Mouse (Mus musculus) cerebellum, adult 2 months (tissue): ENCODE results near the gene 9930022D16Rik.

Experiments used
- CTCF ChIP-seq: fragments of 200-500 bp; IDR thresholded peaks from 2 replicates; pipeline ENCODE4 v1.5.1; 2011; ENCODE audit warnings: low read depth, mild to moderate bottlenecking, control low read depth, low read length, moderate library complexity, borderline replicate concordance; ENCODE audit not compliant: insufficient read depth
- POLR2A ChIP-seq: fragments of 200-500 bp; IDR thresholded peaks from 2 replicates; pipeline ENCODE4 v1.6.1; 2011; ENCODE audit warnings: low read length, control low read depth, borderline replicate concordance; ENCODE audit not compliant: insufficient read depth

DNA sequence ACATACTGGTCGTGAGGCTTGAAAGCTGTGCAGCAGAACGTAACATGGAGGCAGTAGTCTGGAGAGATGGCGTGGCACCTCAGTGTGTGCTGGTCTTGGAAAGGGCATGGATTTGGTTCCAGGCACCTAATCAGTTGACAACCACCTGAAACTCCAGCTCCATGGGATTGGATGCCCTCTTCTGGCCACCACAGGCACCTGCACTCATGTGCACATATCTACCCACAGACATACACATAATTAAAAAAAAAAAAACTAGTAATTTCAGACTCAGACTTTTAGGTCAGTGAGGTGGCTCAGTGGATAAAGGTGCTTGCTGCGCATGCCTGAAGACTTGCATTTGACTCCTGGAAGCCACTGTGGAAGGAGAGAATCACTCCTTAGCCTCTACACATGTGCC is 8.5 kb downstream of the 9930022D16Rik start:
- TF ChIP-seq POLR2A = no peak
- no peak for TF ChIP-seq CTCF
